18 mouse cellular contexts compared by ENCODE assay signal in the genomic region with DNA sequence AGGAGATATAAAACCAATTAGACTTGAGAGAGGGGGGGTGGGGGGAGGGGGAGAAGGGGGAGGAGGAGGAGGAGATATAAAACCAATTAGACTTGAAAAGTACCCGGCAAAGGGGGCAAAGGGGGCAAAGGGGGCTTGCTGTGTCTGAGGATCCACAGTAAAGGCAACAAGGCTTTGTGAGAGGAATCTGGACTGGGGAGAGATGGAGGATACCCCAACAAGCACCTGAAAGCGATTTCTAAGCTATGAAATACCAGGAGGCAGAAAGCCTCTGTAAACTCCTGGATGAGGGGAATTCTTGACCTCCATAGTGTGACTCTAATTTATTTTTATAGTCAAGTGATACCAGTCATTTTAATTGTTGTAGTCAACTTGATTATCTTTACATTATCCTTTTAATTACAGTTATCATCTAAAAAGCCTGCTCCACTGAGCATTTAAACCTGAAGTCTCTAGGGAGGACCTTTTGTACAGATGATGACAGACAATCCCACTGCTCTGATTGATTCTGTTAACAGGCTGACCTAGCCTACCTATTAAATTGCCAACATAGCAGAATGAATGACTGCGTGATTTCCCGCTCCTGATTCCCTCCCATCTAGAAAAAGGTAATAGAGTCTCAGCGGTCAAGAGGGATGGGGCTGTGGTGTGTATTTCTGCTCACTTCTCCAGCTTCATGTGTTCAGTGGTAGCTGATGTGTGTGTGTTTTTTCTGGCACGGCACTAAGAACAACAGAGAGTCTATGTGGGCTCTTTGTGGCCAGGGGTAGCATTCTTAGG.
DNase-seq lines count a peak whose midpoint lies in the region; ATAC-seq lines count a peak whose summit lies in the region.
"Had no signal": no experiment of that assay in that cellular context is flagged by ENCODE, and none has a peak within 500 bp of the region (broad histone marks: within the 10 kb centered on the region; RNA-seq: fewer than 3 reads in every experiment).

No protein-coding gene starts in this region.

- ATAC-seq in embryonic facial prominence, embryonic 14.5 days (ENCODE audit: low read depth) = 0 out of 2 replicates have a peak, but pooled peaks have one; percentile 62
- peak; percentile 63 for ATAC-seq in midbrain, embryonic 12.5 days (ENCODE audit: low FRiP score, low read depth)
- ATAC-seq in hindbrain, embryonic 16.5 days = peak; percentile 54; the same call in 1 of the 2 replicates
- ATAC-seq: intestine, postnatal 0 days had no signal

- peaks cover 3% of the 10 kb centered on the region; the same call in 1 of the 2 replicates for H3K4me1 ChIP-seq in embryonic facial prominence, embryonic 14.5 days (ENCODE audit: control insufficient read depth, insufficient read depth, low read length)
- peaks cover 17% of the 10 kb centered on the region for H3K4me1 ChIP-seq in embryonic facial prominence, embryonic 10.5 days
- H3K4me1 ChIP-seq in midbrain, embryonic 12.5 days = peaks cover 14% of the 10 kb centered on the region
- peaks cover 18% of the 10 kb centered on the region for H3K4me1 ChIP-seq in midbrain, embryonic 10.5 days
- no peaks in the 10 kb centered on the region; the same call in 1 of the 2 replicates for H3K4me1 ChIP-seq in hindbrain, embryonic 16.5 days (ENCODE audit: control insufficient read depth, insufficient read depth, low read depth, low read length)
- H3K4me1 ChIP-seq: heart, embryonic 13.5 days; liver, embryonic 15.5 days; stomach, embryonic 15.5 days had no signal

- 43% methylated on average over 6 of the region's 6 CpGs for WGBS in embryonic facial prominence, embryonic 14.5 days
- WGBS in embryonic facial prominence, embryonic 10.5 days = 56% methylated on average over 6 of the region's 6 CpGs
- WGBS in midbrain, embryonic 12.5 days = 47% methylated on average over 6 of the region's 6 CpGs
- WGBS in midbrain, embryonic 10.5 days = 67% methylated on average over 6 of the region's 6 CpGs
- 54% methylated on average over 6 of the region's 6 CpGs for WGBS in hindbrain, embryonic 16.5 days

- no peak overlapping the region for H3K9ac ChIP-seq in embryonic facial prominence, embryonic 14.5 days (ENCODE audit: low read depth, low read length)
- no peak overlapping the region for H3K9ac ChIP-seq in midbrain, embryonic 12.5 days (replicated peaks)
- no peak overlapping the region for H3K9ac ChIP-seq in hindbrain, embryonic 16.5 days (ENCODE audit: low read depth, low read length)
- H3K9ac ChIP-seq: heart, embryonic 13.5 days; liver, embryonic 15.5 days; stomach, embryonic 15.5 days had no signal

- no peaks in the 10 kb centered on the region for H3K9me3 ChIP-seq in embryonic facial prominence, embryonic 14.5 days (ENCODE audit: control insufficient read depth, low read length)
- no peaks in the 10 kb centered on the region for H3K9me3 ChIP-seq in embryonic facial prominence, embryonic 10.5 days
- no peaks in the 10 kb centered on the region for H3K9me3 ChIP-seq in midbrain, embryonic 12.5 days
- H3K9me3 ChIP-seq in midbrain, embryonic 10.5 days (replicated peaks) = no peaks in the 10 kb centered on the region
- no peaks in the 10 kb centered on the region for H3K9me3 ChIP-seq in hindbrain, embryonic 16.5 days (ENCODE audit: control insufficient read depth, low read length)
- H3K9me3 ChIP-seq: heart, embryonic 13.5 days; liver, embryonic 15.5 days; stomach, embryonic 15.5 days had no signal

- no peaks in the 10 kb centered on the region for H3K27me3 ChIP-seq in embryonic facial prominence, embryonic 14.5 days (replicated peaks; ENCODE audit: control insufficient read depth, insufficient read depth, low read length)
- H3K27me3 ChIP-seq in embryonic facial prominence, embryonic 10.5 days (replicated peaks; ENCODE audit: low read depth, poor library complexity, severe bottlenecking) = no peaks in the 10 kb centered on the region
- no peaks in the 10 kb centered on the region for H3K27me3 ChIP-seq in midbrain, embryonic 12.5 days
- H3K27me3 ChIP-seq in midbrain, embryonic 10.5 days (ENCODE audit: low read depth, poor library complexity, severe bottlenecking) = no peaks in the 10 kb centered on the region
- H3K27me3 ChIP-seq in hindbrain, embryonic 16.5 days (replicated peaks; ENCODE audit: control insufficient read depth, insufficient read depth, low read length) = no peaks in the 10 kb centered on the region
- H3K27me3 ChIP-seq: heart, embryonic 13.5 days; liver, embryonic 15.5 days; stomach, embryonic 15.5 days had no signal

- no peak overlapping the region for H3K4me2 ChIP-seq in embryonic facial prominence, embryonic 14.5 days (ENCODE audit: low read depth, low read length)
- H3K4me2 ChIP-seq in midbrain, embryonic 12.5 days (replicated peaks) = peak overlapping the region; percentile 32; the same call in 1 of the 2 replicates
- no peak overlapping the region for H3K4me2 ChIP-seq in hindbrain, embryonic 16.5 days (ENCODE audit: low read length)
- H3K4me2 ChIP-seq: heart, embryonic 13.5 days; liver, embryonic 15.5 days; stomach, embryonic 15.5 days had no signal

- H3K36me3 ChIP-seq in embryonic facial prominence, embryonic 14.5 days (ENCODE audit: control insufficient read depth, insufficient read depth, low read length) = no peaks in the 10 kb centered on the region
- no peaks in the 10 kb centered on the region for H3K36me3 ChIP-seq in embryonic facial prominence, embryonic 10.5 days (replicated peaks)
- H3K36me3 ChIP-seq in midbrain, embryonic 12.5 days = no peaks in the 10 kb centered on the region
- no peaks in the 10 kb centered on the region for H3K36me3 ChIP-seq in midbrain, embryonic 10.5 days
- H3K36me3 ChIP-seq in hindbrain, embryonic 16.5 days (ENCODE audit: control insufficient read depth, insufficient read depth, low read length) = no peaks in the 10 kb centered on the region
- H3K36me3 ChIP-seq: heart, embryonic 13.5 days; liver, embryonic 15.5 days; stomach, embryonic 15.5 days had no signal

- H3K27ac ChIP-seq in embryonic facial prominence, embryonic 14.5 days (replicated peaks; ENCODE audit: low read depth, low read length) = no peak overlapping the region
- H3K27ac ChIP-seq in embryonic facial prominence, embryonic 10.5 days (replicated peaks) = no peak overlapping the region
- peak overlapping the region; percentile 7; the same call in 1 of the 2 replicates for H3K27ac ChIP-seq in midbrain, embryonic 12.5 days (replicated peaks)
- H3K27ac ChIP-seq in midbrain, embryonic 10.5 days (replicated peaks) = no peak overlapping the region
- H3K27ac ChIP-seq in hindbrain, embryonic 16.5 days (ENCODE audit: low read depth, low read length) = no peak overlapping the region
- H3K27ac ChIP-seq: heart, embryonic 13.5 days; liver, embryonic 15.5 days; stomach, embryonic 15.5 days had no signal

- no peak for DNase-seq in embryonic facial prominence, embryonic 14.5 days (ENCODE audit: low spot score)
- DNase-seq in embryonic facial prominence, embryonic 10.5 days (ENCODE audit: low spot score) = no peak
- no peak for DNase-seq in midbrain, embryonic 10.5 days (ENCODE audit: low spot score)
- DNase-seq in retina, embryonic 14.5 days (ENCODE audit: low spot score) = peak; percentile 67
- DNase-seq in spleen, postnatal 36 days (ENCODE audit: low spot score in 2 of 2) = no peak
- DNase-seq in right cerebral cortex, postnatal 25 days = no peak
- DNase-seq: adrenal gland, adult 2 months; cerebellum, postnatal 10 days; heart, postnatal 36 days; kidney, postnatal 25 days; lung, postnatal 14 days; spleen, adult 18-20 months had no signal

- no peak overlapping the region for H3K4me3 ChIP-seq in embryonic facial prominence, embryonic 14.5 days (ENCODE audit: low read depth, low read length)
- no peak overlapping the region for H3K4me3 ChIP-seq in embryonic facial prominence, embryonic 10.5 days
- no peak overlapping the region for H3K4me3 ChIP-seq in midbrain, embryonic 12.5 days
- H3K4me3 ChIP-seq in midbrain, embryonic 10.5 days = no peak overlapping the region
- H3K4me3 ChIP-seq in hindbrain, embryonic 16.5 days (ENCODE audit: low read length) = no peak overlapping the region
- H3K4me3 ChIP-seq: heart, embryonic 13.5 days; liver, embryonic 15.5 days; stomach, embryonic 15.5 days had no signal
